Mouse (Mus musculus) cerebellum, adult 11 months (tissue): ENCODE measurements around the gene Rap1gap2.
A peak's percentile ranks its signal among the peaks of the same experiment; 100 is the strongest.

Experiments
- DNase-seq: peaks from one replicate; pipeline ENCODE4 v3.0.0; 2022

The Rap1gap2 gene

DNA sequence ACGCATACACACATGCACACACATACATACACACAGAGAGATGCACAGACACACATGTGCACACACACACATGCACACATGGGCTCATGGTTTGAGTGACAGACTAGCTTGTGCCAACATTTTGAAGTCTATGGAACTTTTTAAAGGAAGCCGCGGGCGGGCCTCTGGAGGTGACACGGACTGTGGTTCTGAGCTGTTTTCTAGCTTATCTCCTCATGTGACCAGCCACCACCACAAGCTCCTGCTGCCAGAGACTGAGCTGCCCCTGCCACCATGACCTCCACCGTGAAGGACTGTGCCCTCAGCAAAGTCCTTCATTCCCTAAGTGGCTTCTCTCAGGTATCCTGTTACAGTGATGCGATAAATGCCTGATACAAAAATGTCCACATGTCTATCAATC lies 76.3 kb downstream of the Rap1gap2 start:
- no peak for DNase-seq

DNA sequence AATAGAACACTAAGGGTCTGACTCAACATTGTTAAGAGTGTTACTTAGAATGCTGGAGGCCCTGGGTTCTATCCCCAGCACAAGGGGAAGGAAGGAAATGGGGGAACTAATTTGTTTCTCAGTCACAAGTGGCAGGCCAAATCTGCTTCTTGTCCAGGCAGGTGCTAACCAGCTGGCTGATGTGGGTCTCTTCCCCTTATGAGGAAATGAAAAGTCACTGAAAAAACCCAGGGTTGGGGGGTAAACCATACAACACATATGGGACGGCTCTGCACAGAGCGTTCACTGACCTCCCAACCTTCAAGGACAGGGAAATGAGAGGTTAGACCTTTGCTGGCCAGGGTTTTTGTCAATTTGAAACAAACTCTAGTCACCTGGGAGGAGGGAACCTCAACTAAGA lies 77.7 kb downstream of the Rap1gap2 start:
- no peak for DNase-seq

DNA sequence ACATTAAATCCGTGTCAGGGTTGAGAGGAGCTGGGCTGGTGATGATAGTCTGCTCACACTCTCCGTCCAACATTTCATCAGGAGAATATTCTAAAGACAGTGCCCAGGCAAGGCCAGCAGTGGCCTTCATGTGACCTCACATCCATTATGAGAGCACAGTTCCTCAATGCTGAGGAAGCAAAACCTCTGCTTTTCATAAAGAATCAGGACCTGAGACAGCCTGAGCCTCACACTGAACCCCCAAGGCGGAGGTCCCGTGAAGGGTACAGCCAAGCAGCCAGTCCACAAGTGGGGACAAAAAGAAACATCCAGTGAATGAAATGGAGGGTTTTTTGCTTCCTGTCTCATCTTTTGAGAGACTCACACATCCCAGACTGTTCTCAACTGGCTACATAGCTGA lies 78.3 kb downstream of the Rap1gap2 start:
- no peak for DNase-seq

DNA sequence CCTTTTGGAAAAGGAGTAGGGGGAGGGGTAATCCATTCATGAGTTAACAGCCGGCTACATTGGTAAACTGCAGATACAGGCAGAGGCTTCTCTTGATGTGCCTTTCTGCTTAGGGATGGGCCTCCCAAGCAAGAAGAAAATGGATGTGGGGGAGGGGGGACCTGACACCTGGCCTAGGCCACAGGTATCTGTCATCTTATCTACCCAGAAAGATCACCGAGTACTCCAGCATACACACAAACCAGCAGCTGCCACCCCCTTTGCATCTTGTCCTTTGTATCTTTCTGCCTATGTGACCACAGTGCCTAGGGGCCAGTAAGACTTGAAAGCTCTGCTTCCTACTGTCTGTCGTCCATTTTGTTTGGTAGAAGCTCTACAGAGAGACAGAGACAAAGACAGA lies 79.0 kb downstream of the Rap1gap2 start:
- DNase-seq: no peak

DNA sequence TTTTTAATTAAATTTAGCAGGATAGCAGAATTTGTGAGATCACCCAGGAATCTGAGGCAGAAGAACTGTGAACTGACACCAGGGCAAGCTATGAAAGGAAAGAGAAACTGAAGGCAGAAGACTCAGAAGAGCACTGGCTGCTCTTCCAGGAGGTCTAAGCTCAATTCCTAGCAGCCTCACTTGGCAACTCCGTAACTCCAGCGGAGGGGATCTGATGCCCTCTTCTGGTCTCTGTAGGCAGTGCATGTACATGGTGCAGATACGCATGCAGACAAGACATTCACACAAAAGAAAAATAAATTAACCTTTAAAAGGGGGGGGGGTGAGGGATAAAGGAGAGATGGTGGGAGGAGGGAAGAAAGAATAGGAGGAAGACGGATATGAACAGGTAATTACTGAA lies 80.9 kb downstream of the Rap1gap2 start:
- no peak for DNase-seq

DNA sequence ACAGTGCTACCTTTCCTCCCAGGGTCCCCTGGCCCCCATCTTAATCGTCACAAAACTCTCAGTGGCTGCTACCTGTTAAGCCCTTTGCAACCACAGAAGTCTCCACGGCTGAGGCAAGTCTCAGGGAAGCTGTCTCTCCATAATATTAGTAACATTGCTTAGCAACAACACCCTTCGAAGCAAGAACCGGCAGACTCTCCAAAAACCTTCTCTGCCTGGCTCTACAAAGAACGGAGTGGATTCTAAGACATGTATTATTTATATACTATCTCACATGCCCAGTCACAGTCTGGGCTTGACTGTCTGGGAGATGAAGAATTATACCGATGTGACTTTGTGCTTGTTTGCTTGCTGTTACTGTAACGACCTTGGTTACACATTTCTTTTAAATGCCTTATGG lies 83.2 kb downstream of the Rap1gap2 start:
- no peak for DNase-seq

DNA sequence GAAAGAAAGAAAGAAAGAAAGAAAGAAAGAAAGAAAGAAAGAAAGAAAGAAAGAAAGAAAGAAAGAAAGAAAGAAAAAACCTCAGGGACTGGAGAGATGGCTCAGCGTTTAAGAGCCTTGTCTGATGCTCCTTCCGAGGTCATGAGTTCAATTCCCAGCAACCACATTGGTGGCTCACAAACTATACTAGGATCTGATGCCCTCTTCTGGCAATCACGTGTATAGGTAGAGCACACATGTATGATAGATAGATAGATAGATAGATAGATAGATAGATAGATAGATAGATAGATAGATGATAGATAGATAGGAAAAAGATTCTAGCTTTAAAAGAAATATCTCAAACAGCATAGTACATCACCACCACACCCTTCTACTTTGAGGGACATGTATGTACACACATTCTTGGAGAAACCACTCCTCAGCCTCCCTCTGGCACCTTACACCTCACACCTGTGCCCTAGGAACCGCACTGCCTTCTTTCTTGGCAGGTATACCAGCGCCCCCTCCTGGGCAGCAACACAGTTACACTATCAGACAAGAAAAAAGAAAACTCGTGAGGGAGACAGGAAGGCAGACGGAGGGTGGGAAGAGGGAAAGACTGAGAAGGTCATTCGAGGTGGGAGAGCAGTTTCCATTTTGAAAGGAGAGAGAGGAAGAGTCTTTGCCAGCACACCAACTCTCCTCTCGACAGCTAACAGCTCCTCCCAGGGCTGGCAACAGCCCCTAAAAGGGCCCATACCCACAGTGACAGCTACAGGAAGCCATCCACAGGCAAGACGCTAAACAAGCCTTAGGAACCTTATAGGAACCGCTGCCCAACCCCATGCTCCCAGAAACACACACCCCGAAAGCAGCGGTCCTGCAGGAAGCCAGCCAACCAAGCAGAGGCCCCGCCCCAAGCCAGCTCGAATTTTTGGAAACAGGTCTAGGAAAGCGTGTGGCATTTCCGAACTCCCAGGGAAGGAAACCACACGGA lies 84.2 kb downstream of the Rap1gap2 start:
- no peak for DNase-seq

DNA sequence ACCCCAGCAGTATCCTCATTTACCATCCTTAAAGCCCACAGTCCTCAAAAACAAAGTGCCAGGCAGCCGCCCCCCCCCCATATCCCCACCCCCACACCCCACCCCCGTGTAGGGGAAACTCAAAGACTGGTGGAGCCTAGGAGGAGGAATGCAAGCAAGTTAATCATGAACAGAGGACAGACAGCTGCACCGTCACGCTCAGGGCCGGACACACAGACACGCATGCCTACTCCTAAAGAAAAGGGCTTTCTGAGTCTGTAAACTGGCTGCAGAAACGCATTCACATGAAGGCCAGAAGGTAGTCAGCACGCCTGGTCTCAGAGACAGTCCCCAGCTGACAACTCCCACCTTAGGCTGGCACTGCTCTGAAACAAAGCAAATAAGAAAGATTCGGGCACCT lies 85.1 kb downstream of the Rap1gap2 start:
- no peak for DNase-seq

DNA sequence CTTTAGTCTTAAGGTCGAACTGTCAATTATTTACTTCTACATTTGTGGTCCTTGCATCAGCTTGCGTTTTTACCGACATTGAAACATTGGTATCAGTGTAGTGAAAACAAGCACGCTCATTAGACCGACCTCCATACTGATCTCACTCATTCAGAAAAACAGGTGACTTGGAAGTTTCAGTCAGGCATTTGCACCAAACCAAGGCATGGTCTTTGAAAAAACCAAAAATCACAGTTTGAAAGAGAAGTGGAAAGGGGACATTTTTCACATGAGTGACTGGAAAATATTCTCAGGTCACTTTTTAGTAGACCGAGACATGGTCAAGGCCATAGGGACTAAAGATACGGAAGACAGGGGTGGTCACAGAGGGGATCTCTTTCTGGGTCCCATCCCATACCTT lies 85.5 kb downstream of the Rap1gap2 start:
- no peak for DNase-seq

DNA sequence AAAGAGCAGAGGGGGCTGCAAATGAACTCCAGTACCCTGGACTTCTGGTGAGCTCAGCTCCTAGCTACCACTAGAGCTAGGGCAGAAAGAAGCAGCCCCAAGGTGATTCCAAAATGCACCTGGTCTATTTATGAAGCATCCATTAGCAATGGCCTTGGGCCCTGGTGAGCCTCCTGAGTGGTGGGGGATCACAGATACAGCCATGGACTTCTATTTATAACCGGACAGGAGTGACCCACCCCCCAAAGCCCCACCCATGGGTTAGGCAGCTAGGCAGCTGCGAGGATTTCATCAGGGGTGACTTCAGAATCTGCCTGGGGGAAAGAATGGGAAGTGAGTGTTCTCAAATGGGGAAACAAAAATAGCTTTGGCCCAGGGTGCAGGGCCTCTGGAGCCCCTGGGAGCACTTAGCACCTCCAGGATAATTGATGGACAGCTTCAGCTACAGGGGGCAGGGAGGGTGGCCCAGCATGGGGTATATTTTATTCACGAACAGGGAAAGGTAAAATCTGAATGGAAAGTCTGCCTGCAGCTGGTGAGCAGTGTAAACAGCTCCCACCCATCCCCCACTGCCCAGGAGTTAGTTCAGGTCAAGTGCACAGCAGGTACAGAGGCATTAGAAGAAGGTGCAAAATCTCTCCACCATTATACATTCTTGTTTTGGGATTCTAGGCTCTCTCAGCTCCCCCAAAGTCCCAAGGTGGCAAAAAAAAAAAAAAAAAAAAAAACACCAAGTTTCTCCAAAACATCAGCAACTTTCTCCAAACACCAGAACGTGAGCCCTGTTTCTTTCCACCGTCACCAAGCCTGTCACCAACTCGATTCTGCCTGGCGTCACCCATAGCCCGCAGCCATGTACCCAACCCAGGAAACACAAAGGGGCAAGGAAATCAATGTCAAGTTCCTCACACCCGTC lies 86.4 kb downstream of the Rap1gap2 start:
- DNase-seq: no peak

DNA sequence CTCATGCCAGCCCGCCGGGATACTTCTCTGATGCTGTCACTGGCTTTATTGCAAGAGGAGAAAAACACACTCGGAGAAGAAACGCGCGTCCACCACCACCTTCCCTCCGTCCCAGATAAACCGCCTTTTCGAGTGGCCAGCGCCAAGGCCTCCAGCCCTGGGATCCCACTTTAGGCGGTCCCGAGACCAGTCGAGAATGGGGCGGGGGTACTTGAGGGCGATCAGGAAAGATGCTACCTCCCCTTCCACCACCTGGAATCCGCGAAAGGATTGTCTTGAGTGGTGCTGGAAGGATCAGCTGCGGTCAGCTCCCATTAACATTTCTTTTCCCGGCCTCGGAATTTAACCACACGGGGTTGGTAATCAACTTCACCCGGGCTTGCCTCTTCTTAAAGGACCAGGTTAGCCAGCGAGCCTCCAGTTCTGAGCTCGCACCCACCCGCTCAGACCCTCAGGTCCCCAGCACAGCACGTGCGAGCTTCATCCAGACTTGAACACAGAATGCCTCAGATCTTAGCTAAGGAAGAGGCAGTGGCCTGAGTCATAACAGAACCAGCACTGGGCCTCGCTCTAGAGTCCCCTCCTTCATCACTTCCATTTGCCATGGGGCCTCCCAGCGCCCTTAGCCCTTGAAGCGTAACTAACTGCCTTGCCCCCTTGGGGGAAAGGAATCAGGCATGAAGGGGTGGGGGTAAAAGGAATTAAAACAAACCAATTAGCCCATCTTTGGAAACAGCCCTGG lies 87.3 kb downstream of the Rap1gap2 start:
- DNase-seq: no peak

DNA sequence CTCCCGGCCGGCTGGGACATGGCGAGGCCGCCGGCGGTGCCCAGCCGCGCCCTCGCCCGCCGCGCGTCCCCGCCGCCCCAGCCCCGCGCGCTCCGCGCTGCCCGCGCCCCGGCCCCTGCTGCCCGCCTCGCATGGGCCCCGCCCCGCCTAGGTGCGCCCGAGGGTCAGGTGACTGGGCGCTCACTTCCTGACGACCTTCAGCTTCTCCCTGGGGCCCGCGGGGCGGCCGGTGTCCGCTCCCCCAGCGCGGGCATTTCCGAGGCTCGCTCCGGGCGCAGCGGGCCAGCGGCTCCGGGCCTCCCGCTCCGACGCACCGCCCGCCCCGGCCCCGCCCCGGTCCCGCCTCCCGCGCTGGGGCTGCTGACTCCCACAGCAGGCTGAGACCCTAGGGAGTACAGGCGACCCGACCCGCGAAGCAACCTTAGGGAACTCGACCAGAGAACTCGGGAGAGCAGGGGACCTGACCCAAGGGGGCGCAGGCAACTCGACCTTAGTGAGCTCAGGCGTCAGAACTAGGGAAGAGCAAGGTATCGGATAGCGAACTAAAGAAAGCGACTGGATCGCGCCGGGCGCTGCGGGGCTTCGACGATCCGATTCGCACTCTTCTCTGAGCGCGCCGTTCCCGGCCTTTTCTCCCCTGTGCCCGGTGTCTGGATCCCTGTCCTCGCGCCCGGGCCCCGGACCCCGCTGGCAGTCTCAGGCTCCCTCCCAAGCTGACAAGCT lies 88.1 kb downstream of the Rap1gap2 start:
- peak; percentile 33 for DNase-seq

DNA sequence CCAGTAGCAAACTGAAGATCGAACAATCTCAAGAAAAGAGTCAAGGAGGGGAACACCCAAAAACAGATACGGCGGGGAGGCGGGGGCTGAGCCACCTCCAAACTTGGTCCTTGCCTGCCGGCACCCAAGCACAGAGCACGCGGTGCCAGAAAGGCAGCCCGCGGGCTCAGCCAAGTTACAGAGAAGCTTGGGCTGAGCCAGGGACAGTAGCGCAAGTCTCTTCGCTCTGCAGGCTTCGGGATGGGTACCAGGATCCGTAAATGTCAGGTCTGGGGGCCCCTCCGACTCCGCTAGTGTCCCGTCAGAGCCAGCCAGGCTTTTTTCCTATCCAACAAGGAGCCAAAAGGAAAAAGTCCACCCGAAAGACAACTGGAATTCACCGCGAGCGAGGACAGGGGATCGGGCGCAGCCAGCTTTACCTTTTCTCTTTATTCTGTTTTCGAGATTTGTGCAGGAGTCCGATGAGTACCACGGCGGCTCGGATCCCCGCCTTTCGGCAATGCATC lies 88.7 kb downstream of the Rap1gap2 start:
- DNase-seq: no peak

DNA sequence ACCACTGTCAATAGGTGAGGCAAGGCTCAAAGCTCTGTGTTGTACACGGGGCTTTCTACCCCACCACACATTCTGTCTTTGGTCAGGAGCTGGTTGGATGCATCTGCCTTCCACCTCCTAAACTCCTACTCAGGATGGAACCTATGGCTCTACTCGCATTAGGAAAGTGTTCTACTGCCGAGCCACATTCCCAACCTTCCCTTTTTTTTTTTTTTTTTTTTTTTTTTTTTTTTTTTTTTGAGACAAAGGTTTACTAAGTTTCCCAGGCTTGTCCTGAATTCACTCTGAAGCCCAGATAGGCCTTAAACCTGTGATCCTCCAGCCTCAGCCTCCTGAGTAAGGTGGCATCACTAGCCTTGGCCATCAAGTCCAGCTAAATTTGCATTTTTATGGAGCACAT lies 90.5 kb downstream of the Rap1gap2 start:
- DNase-seq: no peak

DNA sequence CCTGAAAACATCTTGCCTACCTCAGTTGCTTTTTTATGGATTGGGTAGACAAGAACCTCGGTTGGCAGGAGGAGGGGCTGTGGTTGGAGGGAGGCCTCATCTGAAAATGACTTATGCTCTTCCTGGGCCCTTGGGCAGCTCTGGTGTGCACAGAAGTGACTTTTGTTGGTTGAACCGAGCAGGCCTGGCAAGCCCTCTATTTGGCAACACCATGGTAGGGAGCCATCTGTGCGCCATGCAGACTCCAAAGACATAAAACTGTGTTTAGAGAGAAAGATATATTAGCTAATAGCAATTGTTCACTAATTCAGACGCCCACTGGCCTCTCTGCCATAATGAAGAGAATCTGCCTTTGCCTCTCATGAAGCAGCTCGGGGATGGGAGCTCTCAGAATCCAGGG lies 94.6 kb downstream of the Rap1gap2 start:
- DNase-seq: peak; percentile 69

DNA sequence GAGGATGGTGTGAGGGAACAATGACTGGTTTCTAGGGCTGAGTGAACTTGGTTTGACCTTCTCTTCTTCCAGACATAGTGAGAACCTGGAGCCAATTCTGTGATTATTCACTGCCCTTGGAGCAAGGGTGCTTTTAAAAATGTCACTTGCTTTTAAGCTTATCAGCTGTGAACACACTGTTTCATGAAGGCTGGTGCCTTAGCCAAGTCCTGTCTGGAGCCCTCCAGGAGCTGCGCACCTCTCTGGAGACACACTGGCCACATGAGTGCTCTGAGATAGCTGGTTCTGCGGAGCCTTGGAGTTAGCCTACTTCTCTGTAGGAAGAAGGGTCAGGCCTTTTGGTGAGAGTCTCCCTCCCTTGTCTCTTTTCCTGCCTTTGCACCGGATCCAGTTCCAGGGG lies 95.7 kb downstream of the Rap1gap2 start:
- DNase-seq: no peak

DNA sequence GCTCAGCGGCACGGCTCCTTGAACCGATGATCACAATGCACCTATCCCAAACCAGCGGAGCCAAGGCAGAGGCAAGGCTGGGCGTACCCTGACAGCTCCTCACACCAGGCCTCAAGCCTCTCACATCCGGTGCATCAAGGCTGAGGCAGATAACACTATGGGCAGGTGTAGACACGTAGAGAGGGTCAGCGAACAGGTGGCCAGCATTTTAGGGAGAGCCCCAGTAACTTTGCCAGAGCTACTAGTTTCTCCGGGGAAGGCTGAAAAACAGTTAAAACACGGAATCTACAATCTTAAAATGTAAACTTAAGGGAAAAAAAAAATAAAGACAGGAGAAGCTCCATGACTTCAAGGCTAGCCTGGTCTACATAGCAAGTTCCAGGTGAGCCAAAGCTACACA lies 98.1 kb downstream of the Rap1gap2 start:
- DNase-seq: no peak

DNA sequence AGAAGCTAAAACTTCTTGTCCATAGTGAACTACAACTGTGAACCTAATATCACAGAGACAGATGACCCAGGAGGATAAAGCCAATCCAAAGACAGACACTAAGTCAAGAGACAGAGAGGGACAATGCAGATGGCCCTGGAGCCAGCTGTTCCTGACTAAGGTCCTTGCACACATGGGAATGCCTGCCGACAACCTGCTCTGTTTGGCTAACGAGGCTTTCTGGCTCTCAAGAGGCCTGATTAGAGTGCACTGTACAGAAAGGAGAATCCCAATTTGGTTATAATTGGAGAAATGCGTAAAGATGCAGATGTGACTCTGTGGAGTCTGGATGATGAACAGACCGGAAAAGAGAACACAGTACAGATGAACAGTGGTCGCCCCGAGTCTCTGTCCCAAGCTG lies 104.4 kb downstream of the Rap1gap2 start:
- DNase-seq: no peak

DNA sequence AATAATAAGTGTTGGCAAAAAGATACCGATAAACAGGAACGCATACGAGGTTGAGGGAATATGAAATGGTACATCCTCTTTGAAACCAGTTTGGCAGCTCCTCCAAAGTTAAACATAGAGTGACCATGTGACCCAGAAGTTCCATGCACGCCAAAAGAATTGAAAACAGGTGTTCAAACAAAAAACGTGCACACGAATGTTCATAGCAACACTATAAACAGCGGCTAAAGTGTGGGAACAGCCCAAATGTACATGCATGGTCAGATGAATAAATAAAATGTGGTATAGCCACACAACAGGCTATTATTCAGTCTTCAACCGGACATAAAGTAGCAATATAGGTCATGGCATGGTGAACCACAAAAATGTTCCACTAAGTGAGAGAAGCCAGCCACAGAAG lies 108.2 kb downstream of the Rap1gap2 start:
- no peak for DNase-seq

DNA sequence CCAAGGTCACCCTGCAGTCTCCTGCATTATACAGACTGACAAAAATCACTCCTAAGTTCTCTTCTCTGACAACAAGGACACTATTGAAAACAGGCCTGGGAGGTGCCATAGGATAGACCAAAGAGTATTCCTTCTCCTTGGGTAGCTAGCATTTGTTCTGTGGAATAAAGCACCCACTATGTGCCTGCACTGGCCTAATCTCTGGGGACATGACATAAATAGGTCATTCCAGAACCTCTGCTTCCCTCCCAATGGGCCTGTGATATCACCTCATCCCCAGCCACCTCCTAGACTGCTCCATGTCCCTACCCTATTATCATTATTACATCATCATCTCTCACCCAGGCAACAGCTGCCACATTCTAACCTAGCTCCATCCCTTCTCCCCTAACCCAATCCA lies 108.7 kb downstream of the Rap1gap2 start:
- DNase-seq: no peak

DNA sequence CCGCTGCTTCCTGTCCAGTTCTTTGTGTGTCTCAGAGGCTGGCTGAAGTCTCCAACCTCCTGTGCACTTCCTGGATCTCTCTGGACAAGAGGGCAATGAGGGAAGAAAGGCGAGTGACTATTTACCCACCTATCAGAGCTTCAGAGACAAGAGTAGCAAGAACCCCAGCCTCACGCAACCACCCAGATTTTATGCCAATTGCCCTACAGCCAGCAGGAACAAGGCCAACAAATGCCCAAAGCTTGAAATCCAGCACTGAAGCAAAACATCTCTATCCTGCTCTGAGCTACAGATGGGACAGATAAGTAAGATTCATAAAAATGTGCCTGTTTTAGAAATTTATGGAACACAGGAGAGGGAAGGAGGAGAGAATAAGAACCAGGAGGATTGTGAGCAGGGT lies 109.7 kb downstream of the Rap1gap2 start:
- DNase-seq: no peak

DNA sequence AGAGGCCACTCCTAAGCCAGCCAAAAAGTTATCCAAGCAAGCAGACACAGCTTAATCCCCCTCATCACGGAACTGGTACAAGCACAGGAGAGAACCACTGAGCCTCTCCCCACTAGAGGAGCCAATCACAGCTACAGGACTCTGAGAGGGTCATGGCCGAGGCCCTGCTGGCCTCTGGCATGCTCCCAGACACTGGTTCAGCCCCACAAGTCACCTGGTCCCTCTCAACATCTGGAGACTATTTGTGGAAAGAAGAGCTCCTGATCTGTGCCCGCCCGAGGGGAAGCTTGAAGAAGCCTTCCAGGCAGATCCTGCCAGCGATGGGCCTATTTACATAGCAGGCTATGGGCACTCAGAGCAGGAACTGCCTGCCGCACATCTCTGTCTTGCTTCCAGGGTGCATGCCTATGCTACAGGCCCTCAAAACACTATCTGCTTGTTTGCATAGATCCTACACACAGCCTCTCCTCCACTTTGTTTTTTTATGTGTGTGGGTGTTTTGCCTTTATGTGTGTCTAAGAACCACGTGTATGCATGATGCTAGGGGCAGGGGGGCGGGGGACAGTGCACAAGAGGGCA lies 111.1 kb downstream of the Rap1gap2 start:
- DNase-seq: no peak
